Mouse (Mus musculus) intestine, postnatal 0 days (tissue): ENCODE measurements around the gene Prokr2. TPM values are rescaled to one million over a fixed set of nuclear protein-coding genes. Genes with fewer than 3 reads are reported as not detected.
"Not testable (repeated sequence)": the region's sequence is repeated elsewhere in the genome, so short reads cannot be mapped to it uniquely, and the experiment has no call there.

Experiments used
- ATAC-seq: fragments of 200-750 bp; cut with Nextera tagmentation; 2 replicates; pipeline ENCODE4 v1.8.0; 2017; ENCODE audit warnings: mild to moderate bottlenecking, moderate TSS enrichment, moderate library complexity
- H3K27ac ChIP-seq: fragments of 300-500 bp; sonication (generic); 2 replicates; pipeline ENCODE4 v1.5.1; 2014; ENCODE audit warnings: mild to moderate bottlenecking, low read depth, low read length, moderate library complexity
- H3K27me3 ChIP-seq: fragments of 300-500 bp; sonication (generic); replicated peaks from 2 replicates; pipeline ENCODE4 v1.6.1; 2014; ENCODE audit warnings: low read length, mixed read lengths; ENCODE audit not compliant: control insufficient read depth, insufficient read depth
- H3K36me3 ChIP-seq: fragments of 300-500 bp; sonication (generic); 2 replicates; pipeline ENCODE4 v1.6.1; 2014; ENCODE audit warnings: mild to moderate bottlenecking, moderate library complexity; ENCODE audit not compliant: control insufficient read depth, insufficient read depth
- H3K4me1 ChIP-seq: fragments of 300-500 bp; sonication (generic); replicated peaks from 2 replicates; pipeline ENCODE4 v1.6.1; 2014; ENCODE audit warnings: antibody characterized with exemption, low read length, mixed read lengths; ENCODE audit not compliant: control insufficient read depth, insufficient read depth
- H3K4me2 ChIP-seq: fragments of 300-500 bp; sonication (generic); replicated peaks from 2 replicates; pipeline ENCODE4 v1.6.1; 2014; ENCODE audit warnings: low read depth, mild to moderate bottlenecking, moderate library complexity
- H3K4me3 ChIP-seq: fragments of 300-500 bp; sonication (generic); 2 replicates; pipeline ENCODE4 v1.5.1; 2014; ENCODE audit warnings: low read depth, low read length
- H3K9ac ChIP-seq: fragments of 300-500 bp; sonication (generic); 2 replicates; pipeline ENCODE4 v1.6.1; 2014; ENCODE audit warnings: mild to moderate bottlenecking, low read depth, low read length
- H3K9me3 ChIP-seq: fragments of 300-500 bp; sonication (generic); 2 replicates; pipeline ENCODE4 v1.6.1; 2016; ENCODE audit warnings: mixed run types; ENCODE audit not compliant: control insufficient read depth
- CTCF ChIP-seq: sonication (generic); IDR thresholded peaks from 2 replicates; pipeline ENCODE4 v1.5.1; 2016; ENCODE audit warnings: low read depth, mild to moderate bottlenecking, control low read depth, antibody characterized with exemption, moderate library complexity
- WGBS: fragments of 180-500 bp; shearing (Covaris S2); extraction: QIAGEN DNeasy Blood & Tissue Kit; methylation state at CpG from one replicate; pipeline ENCODE4 v1.1.7; 2014; 5-methylcytosine and 5-hydroxymethylcytosine counted together
- polyA plus RNA-seq: library from polyadenylated mRNA; unstranded; fragments of >200 nt; fragmentation: Nextera tagmentation; extraction: Ambion mirVana; gene quantifications from 2 replicates; pipeline ENCODE4 v1.2.1, GENCODE M21; 2015

Prokr2 gene
- polyA plus RNA-seq, 1 experiment from 2014 or later = 0.17 TPM

- no peak overlapping the region for H3K9ac ChIP-seq
Measured at GRCm38 (mm10) chr2:132317178-132317577, 68.1 kb downstream of the Prokr2 start.

GRCm38 (mm10) chr2:132316041-132316808, 69.0 kb downstream of the Prokr2 start:
- WGBS = 38% methylated on average over 8 of the region's 8 CpGs

More at GRCm38 (mm10) chr2:132317178-132317577, 68.1 kb downstream of the Prokr2 start:
- no peaks in the 10 kb centered on the region for H3K27me3 ChIP-seq
- H3K27ac ChIP-seq = no peak overlapping the region
- no peaks in the 10 kb centered on the region for H3K4me1 ChIP-seq
- TF ChIP-seq CTCF = no peak
- no peaks in the 10 kb centered on the region for H3K9me3 ChIP-seq
- 96% methylated on average over 1 of the region's 1 CpGs for WGBS
- H3K36me3 ChIP-seq = no peaks in the 10 kb centered on the region
- no peak overlapping the region for H3K4me2 ChIP-seq
- ATAC-seq = no peak
- no peak overlapping the region for H3K4me3 ChIP-seq

GRCm38 (mm10) chr2:132314057-132314456, 71.2 kb downstream of the Prokr2 start:
- not testable (repeated sequence) for ATAC-seq, H3K4me3 ChIP-seq, H3K4me1 ChIP-seq, H3K27me3 ChIP-seq, H3K4me2 ChIP-seq, H3K36me3 ChIP-seq, H3K9me3 ChIP-seq, H3K9ac ChIP-seq, H3K27ac ChIP-seq
- TF ChIP-seq CTCF = peak; percentile 8; the same call in 1 of the 2 replicates
- 87% methylated on average over 8 of the region's 8 CpGs for WGBS

More at GRCm38 (mm10) chr2:132316041-132316808, 69.0 kb downstream of the Prokr2 start:
- no peak overlapping the region for H3K4me2 ChIP-seq
- H3K4me3 ChIP-seq = no peak overlapping the region
- no peak overlapping the region for H3K27ac ChIP-seq
- H3K9ac ChIP-seq = no peak overlapping the region
- H3K9me3 ChIP-seq = no peaks in the 10 kb centered on the region
- no peaks in the 10 kb centered on the region for H3K4me1 ChIP-seq
- no peaks in the 10 kb centered on the region for H3K36me3 ChIP-seq
- no peaks in the 10 kb centered on the region for H3K27me3 ChIP-seq
- TF ChIP-seq CTCF = peak; percentile 94
- ATAC-seq = no peak

- no peaks in the 10 kb centered on the region for H3K27me3 ChIP-seq
- H3K4me1 ChIP-seq = no peaks in the 10 kb centered on the region
- no peaks in the 10 kb centered on the region for H3K9me3 ChIP-seq
- ATAC-seq = no peak
- no peak overlapping the region for H3K9ac ChIP-seq
- H3K27ac ChIP-seq = no peak overlapping the region
- H3K4me2 ChIP-seq = no peak overlapping the region
- 100% methylated on average over 2 of the region's 2 CpGs for WGBS
- H3K4me3 ChIP-seq = no peak overlapping the region
- H3K36me3 ChIP-seq = peaks cover 13% of the 10 kb centered on the region; the same call in 1 of the 2 replicates
- TF ChIP-seq CTCF = no peak
Measured at GRCm38 (mm10) chr2:132313568-132313967, 71.7 kb downstream of the Prokr2 start.

- Histone ChIP-seq H3K4me1 (no peaks in the 10 kb centered on the region), H3K9me3 (no peaks in the 10 kb centered on the region), H3K9ac (no peak overlapping the region), H3K27me3 (no peaks in the 10 kb centered on the region), H3K36me3 (peaks cover 14% of the 10 kb centered on the region; the same call in 1 of the 2 replicates), H3K4me3 (no peak overlapping the region), H3K27ac (no peak overlapping the region), H3K4me2 (no peak overlapping the region)
- 89% methylated on average over 5 of the region's 5 CpGs for WGBS
- no peak for TF ChIP-seq CTCF
- no peak for ATAC-seq
Measured at GRCm38 (mm10) chr2:132312616-132313015, 72.6 kb downstream of the Prokr2 start.

- Histone ChIP-seq H3K36me3 (peaks cover 41% of the 10 kb centered on the region), H3K4me2 (no peak overlapping the region), H3K4me1 (no peaks in the 10 kb centered on the region), H3K9ac (no peak overlapping the region), H3K9me3 (no peaks in the 10 kb centered on the region), H3K4me3 (no peak overlapping the region), H3K27me3 (no peaks in the 10 kb centered on the region), H3K27ac (no peak overlapping the region)
- no peak for TF ChIP-seq CTCF
- no peak for ATAC-seq
- WGBS = 92% methylated on average over 6 of the region's 6 CpGs
Measured at GRCm38 (mm10) chr2:132309398-132309930, 75.8 kb downstream of the Prokr2 start.
